Mouse (Mus musculus) MEL (cell line): Measurements from ENCODE around the gene Mtx1. TPM values are rescaled to one million over a fixed set of nuclear protein-coding genes. Genes with fewer than 3 reads are reported as not detected.

Experiments used
- DNase-seq: peaks from one replicate; pipeline ENCODE4 v3.0.0; 2011; ENCODE audit warnings: low read depth, low spot score
- H3K27ac ChIP-seq: 2 replicates; pipeline ENCODE4 v1.5.1; 2012; ENCODE audit warnings: low read depth, mild to moderate bottlenecking, control low read depth, low read length, moderate library complexity; ENCODE audit not compliant: control insufficient read depth
- H3K27me3 ChIP-seq, 2 experiments: fragments of 150-350 bp in 1 of 2; sonication (generic) in 1 of 2; 2 replicates each; pipeline ENCODE4 v1.6.1; 2012; ENCODE audit warnings: low read length in 2 of 2, mild to moderate bottlenecking in 2 of 2, improper control_type of control experiment in 1 of 2, moderate library complexity in 1 of 2; ENCODE audit not compliant: insufficient read depth in 2 of 2, control insufficient read depth in 1 of 2
- H3K36me3 ChIP-seq, 2 experiments: 2 replicates each; pipeline ENCODE4 v1.6.1; 2012 to 2014; ENCODE audit warnings: low read length in 2 of 2, improper control_type of control experiment in 1 of 2, inconsistent platforms in 1 of 2, mild to moderate bottlenecking in 1 of 2; ENCODE audit not compliant: insufficient read depth in 2 of 2, control insufficient read depth in 1 of 2
- H3K4me1 ChIP-seq, 2 experiments: fragments of 150-350 bp in 1 of 2; sonication (generic) in 1 of 2; 2 replicates each; pipeline ENCODE4 v1.6.1; 2012; ENCODE audit warnings: low read length in 2 of 2, improper control_type of control experiment in 1 of 2, mild to moderate bottlenecking in 1 of 2; ENCODE audit not compliant: insufficient read depth in 2 of 2, control insufficient read depth in 1 of 2
- H3K4me3 ChIP-seq, 2 experiments: fragments of 150-350 bp in 1 of 2; sonication (generic) in 1 of 2; 2 replicates each; pipeline ENCODE4 v1.5.1; 2012; ENCODE audit warnings: low read depth in 2 of 2, low read length in 2 of 2, mild to moderate bottlenecking in 2 of 2, moderate library complexity in 2 of 2, control low read depth in 1 of 2, improper control_type of control experiment in 1 of 2; ENCODE audit not compliant: control insufficient read depth in 1 of 2, insufficient read depth in 1 of 2
- H3K79me2 ChIP-seq: 2 replicates; pipeline ENCODE4 v1.6.1; 2012; ENCODE audit warnings: mild to moderate bottlenecking, low read length, moderate library complexity; ENCODE audit not compliant: control insufficient read depth, poor library complexity, insufficient read depth
- H3K9ac ChIP-seq: 2 replicates; pipeline ENCODE4 v1.6.1; 2012; ENCODE audit warnings: low read depth, mild to moderate bottlenecking, control low read depth, low read length, moderate library complexity; ENCODE audit not compliant: control insufficient read depth, poor library complexity, severe bottlenecking
- H3K9me3 ChIP-seq: fragments of 150-350 bp; sonication (generic); replicated peaks from 2 replicates; pipeline ENCODE4 v1.6.1; 2012; ENCODE audit warnings: mild to moderate bottlenecking, low read length, improper control_type of control experiment, moderate library complexity; ENCODE audit not compliant: insufficient read depth
- CHD1 ChIP-seq: IDR thresholded peaks from 2 replicates; pipeline ENCODE4 v1.6.1; 2012; ENCODE audit warnings: low read depth, mild to moderate bottlenecking, inconsistent platforms, low read length, improper control_type of control experiment
- CHD2 ChIP-seq: IDR thresholded peaks from 2 replicates; pipeline ENCODE4 v1.6.1; 2011; ENCODE audit warnings: low read length, improper control_type of control experiment
- CTCF ChIP-seq, 3 experiments: IDR thresholded peaks in 2 of 3; conservative IDR thresholded peaks in 1 of 3; 2 replicates each; pipeline ENCODE4 v1.5.1; 2011 to 2012; ENCODE audit warnings: low read length in 3 of 3, low read depth in 2 of 3, mild to moderate bottlenecking in 2 of 3, improper control_type of control experiment in 1 of 3, inconsistent platforms in 1 of 3, mixed read lengths in 1 of 3, moderate library complexity in 1 of 3; ENCODE audit not compliant: control insufficient read depth in 1 of 3, insufficient read depth in 1 of 3, poor library complexity in 1 of 3, severe bottlenecking in 1 of 3
- E2F4 ChIP-seq: IDR thresholded peaks from 2 replicates; pipeline ENCODE4 v1.6.1; 2011; ENCODE audit warnings: low read depth, low read length, improper control_type of control experiment, borderline replicate concordance
- ELF1 ChIP-seq: IDR thresholded peaks from 2 replicates; pipeline ENCODE4 v1.6.1; 2014; ENCODE audit warnings: low read depth, mild to moderate bottlenecking, inconsistent platforms, low read length, improper control_type of control experiment, moderate library complexity
- EP300 ChIP-seq, 2 experiments: IDR thresholded peaks; 2 replicates each; pipeline ENCODE4 v1.6.1; 2011; ENCODE audit warnings: improper control_type of control experiment in 2 of 2, low read length in 2 of 2, low read depth in 1 of 2, mild to moderate bottlenecking in 1 of 2
- ETS1 ChIP-seq: IDR thresholded peaks from 2 replicates; pipeline ENCODE4 v1.6.1; 2012; ENCODE audit warnings: low read depth, mild to moderate bottlenecking, inconsistent platforms, low read length, improper control_type of control experiment, moderate library complexity
- GATA1 ChIP-seq: IDR thresholded peaks from 2 replicates; pipeline ENCODE4 v1.6.1; 2011; ENCODE audit warnings: low read depth, low read length, improper control_type of control experiment
- HCFC1 ChIP-seq: IDR thresholded peaks from 2 replicates; pipeline ENCODE4 v1.6.1; 2012; ENCODE audit warnings: low read depth, mild to moderate bottlenecking, inconsistent platforms, low read length, improper control_type of control experiment, moderate library complexity
- JUND ChIP-seq: IDR thresholded peaks from 2 replicates; pipeline ENCODE4 v1.6.1; 2011; ENCODE audit warnings: low read depth, mild to moderate bottlenecking, improper control_type of control experiment, low read length
- KAT2A ChIP-seq: conservative IDR thresholded peaks from 2 replicates; pipeline ENCODE4 v1.6.1; 2012; ENCODE audit warnings: low read depth, low read length, improper control_type of control experiment, inconsistent platforms
- MAFK ChIP-seq: IDR thresholded peaks from 2 replicates; pipeline ENCODE4 v1.6.1; 2011; ENCODE audit warnings: low read depth, mild to moderate bottlenecking, low read length, improper control_type of control experiment, borderline replicate concordance
- MAX ChIP-seq: IDR thresholded peaks from 2 replicates; pipeline ENCODE4 v1.6.1; 2011; ENCODE audit warnings: low read length, improper control_type of control experiment
- MAZ ChIP-seq: IDR thresholded peaks from 2 replicates; pipeline ENCODE4 v1.6.1; 2012; ENCODE audit warnings: low read depth, mild to moderate bottlenecking, inconsistent platforms, low read length, improper control_type of control experiment
- MEF2A ChIP-seq: IDR thresholded peaks from 2 replicates; pipeline ENCODE4 v1.6.1; 2014; ENCODE audit warnings: low read depth, mild to moderate bottlenecking, inconsistent platforms, low read length, improper control_type of control experiment; ENCODE audit not compliant: poor library complexity, insufficient replicate concordance, severe bottlenecking; ENCODE audit errors: extremely low read depth
- MYB ChIP-seq: IDR thresholded peaks from 2 replicates; pipeline ENCODE4 v1.6.1; 2011; ENCODE audit warnings: mild to moderate bottlenecking, low read depth, low read length, improper control_type of control experiment
- NELFE ChIP-seq: IDR thresholded peaks from 2 replicates; pipeline ENCODE4 v1.6.1; 2011; ENCODE audit warnings: low read depth, low read length, improper control_type of control experiment
- POLR2A ChIP-seq, 2 experiments: IDR thresholded peaks; 2 replicates each; pipeline ENCODE4 v1.6.1; 2011 to 2012; ENCODE audit warnings: low read length in 2 of 2, mild to moderate bottlenecking in 2 of 2, control low read depth in 1 of 2, improper control_type of control experiment in 1 of 2, low read depth in 1 of 2, moderate library complexity in 1 of 2; ENCODE audit not compliant: control insufficient read depth in 1 of 2, insufficient read depth in 1 of 2, poor library complexity in 1 of 2
- POLR2AphosphoS2 ChIP-seq: IDR thresholded peaks from 2 replicates; pipeline ENCODE4 v1.6.1; 2011; ENCODE audit warnings: low read length, improper control_type of control experiment
- POLR2AphosphoS5 ChIP-seq: IDR thresholded peaks from 2 replicates; pipeline ENCODE4 v1.6.1; 2012; ENCODE audit warnings: low read depth, borderline replicate concordance, mild to moderate bottlenecking, inconsistent platforms, low read length, moderate library complexity, mixed read lengths
- RAD21 ChIP-seq: IDR thresholded peaks from 2 replicates; pipeline ENCODE4 v1.6.1; 2011; ENCODE audit warnings: mild to moderate bottlenecking, low read depth, low read length, improper control_type of control experiment
- SIN3A ChIP-seq: IDR thresholded peaks from 2 replicates; pipeline ENCODE4 v1.6.1; 2012; ENCODE audit warnings: low read length, improper control_type of control experiment, inconsistent platforms
- TBP ChIP-seq: IDR thresholded peaks from 2 replicates; pipeline ENCODE4 v1.8.0; 2011; ENCODE audit warnings: low read depth, low read length, improper control_type of control experiment
- TCF12 ChIP-seq: IDR thresholded peaks from 2 replicates; pipeline ENCODE4 v1.6.1; 2014; ENCODE audit warnings: low read depth, mild to moderate bottlenecking, inconsistent platforms, low read length, improper control_type of control experiment, moderate library complexity
- USF2 ChIP-seq, 2 experiments: IDR thresholded peaks; 2 replicates each; pipeline ENCODE4 v1.6.1; 2011 to 2012; ENCODE audit warnings: improper control_type of control experiment in 2 of 2, low read length in 2 of 2, borderline replicate concordance in 1 of 2, inconsistent platforms in 1 of 2, low read depth in 1 of 2, mild to moderate bottlenecking in 1 of 2; ENCODE audit not compliant: insufficient read depth in 1 of 2
- ZC3H11A ChIP-seq: IDR thresholded peaks from 2 replicates; pipeline ENCODE4 v1.6.1; 2012; ENCODE audit warnings: low read depth, mild to moderate bottlenecking, inconsistent platforms, low read length, improper control_type of control experiment
- ZMIZ1 ChIP-seq: IDR thresholded peaks from 2 replicates; pipeline ENCODE4 v1.6.1; 2012; ENCODE audit warnings: low read depth, mild to moderate bottlenecking, inconsistent platforms, low read length, improper control_type of control experiment, moderate library complexity
- ZNF384 ChIP-seq: IDR thresholded peaks from 2 replicates; pipeline ENCODE4 v1.6.1; 2012; ENCODE audit warnings: low read depth, mild to moderate bottlenecking, inconsistent platforms, low read length, improper control_type of control experiment
- polyA plus RNA-seq, 2 experiments: library from polyadenylated mRNA; stranded (reverse) in 1 of 2; unstranded in 1 of 2; fragments of >175 nt in 1 of 2; fragments of >200 nt in 1 of 2; gene quantifications; 2 replicates each; pipeline versions ENCODE4 v1.2.1 to v1.2.4; 2012; ENCODE audit warnings: low replicate concordance in 2 of 2, low read depth in 1 of 2; ENCODE audit not compliant: insufficient read length in 2 of 2, insufficient read depth in 1 of 2, missing spikeins in 1 of 2
- total RNA-seq: library from RNA; depleted of rRNA; stranded (reverse); fragments of 300-350 nt; gene quantifications from 2 replicates; pipeline ENCODE4 v1.2.3, GENCODE M21; 2012

The Mtx1 gene
- total and polyA plus RNA-seq, 3 experiments: 314 to 369 TPM; not detected in 1

DNA sequence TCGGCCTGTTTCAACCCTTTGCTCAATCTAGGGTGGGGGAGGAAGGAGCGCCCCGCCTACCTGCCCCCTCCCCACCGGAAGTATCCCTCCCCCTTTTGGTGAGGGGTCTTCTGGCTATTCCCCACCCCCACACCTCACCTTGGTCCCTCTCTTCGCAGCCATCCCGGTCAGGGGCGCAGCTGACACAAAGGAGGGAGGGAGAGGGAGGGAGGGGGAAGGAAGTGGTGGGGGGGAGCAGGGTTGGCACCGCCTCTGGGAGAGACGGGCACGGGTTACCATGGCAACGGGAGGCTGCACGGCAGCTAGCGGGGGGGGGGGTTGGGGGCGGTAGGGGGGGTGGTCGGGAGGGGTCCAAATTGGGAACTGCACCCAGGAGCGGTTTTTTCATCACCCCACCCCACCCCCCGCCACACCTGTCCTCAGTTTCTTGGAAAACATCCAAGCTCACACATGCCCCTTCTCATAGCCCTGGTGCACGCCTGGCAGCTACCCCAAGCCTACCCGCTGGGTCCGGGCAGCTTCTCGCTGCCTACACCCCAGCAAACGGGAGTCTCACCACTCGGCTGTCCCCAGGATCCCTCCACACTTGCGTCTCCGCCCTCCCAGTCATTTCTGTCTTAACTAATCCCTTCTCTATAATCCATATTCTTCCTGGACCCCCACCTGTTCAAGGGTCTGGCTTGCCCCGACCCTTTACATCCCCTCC, 18.2 kb upstream of the Mtx1 start:
- H3K79me2 ChIP-seq: peaks cover 17% of the 10 kb centered on the region

DNA sequence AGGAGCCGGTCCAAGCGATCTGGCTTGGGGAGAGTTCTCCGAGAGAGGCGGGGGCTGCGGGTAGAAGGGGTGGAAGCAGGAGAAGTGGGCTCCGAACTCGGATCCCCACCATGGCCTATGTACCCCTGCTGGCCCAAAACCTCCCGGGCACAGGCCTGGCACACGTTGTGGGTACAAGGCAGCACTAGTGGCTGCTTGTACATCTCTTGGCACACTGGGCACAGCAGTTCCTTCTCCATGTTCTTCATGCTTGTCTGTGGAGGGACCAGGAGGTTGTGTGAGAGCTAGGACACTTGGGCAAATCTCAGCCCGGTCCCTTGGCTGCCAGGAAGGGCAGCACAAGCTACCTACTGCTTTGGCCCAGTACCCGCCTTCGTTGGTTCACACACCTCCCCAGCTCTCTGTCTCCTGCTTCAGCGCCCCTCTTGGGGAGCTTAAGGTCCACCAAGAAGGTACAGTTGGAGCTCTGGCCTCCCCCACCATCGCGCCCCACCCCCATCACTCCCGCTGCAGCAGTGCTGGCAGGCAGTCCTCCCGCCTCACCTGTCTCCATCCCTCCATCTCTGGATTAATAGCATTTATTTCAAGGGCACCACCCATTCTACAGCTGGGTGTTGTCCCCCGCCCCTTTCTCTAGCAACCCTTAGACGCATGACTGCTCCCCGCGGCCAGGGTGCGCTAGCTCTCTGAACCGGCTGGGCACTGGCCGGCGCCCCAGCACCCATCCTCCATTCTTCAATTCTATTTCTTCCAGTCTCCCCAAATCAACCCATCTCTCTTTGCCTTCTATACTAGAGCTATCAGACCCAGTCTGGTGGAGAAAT, 17.5 kb upstream of the Mtx1 start:
- H3K4me1 ChIP-seq: peaks cover 11 to 12% of the 10 kb centered on the region in 2 experiments; a peak in 3 of 4 replicates
- DNase-seq: no peak
- H3K79me2 ChIP-seq: peaks cover 17% of the 10 kb centered on the region
- no peak overlapping the region for H3K27ac ChIP-seq
- H3K36me3 ChIP-seq: peaks cover 7 to 11% of the 10 kb centered on the region in 2 experiments; a peak in 3 of 4 replicates
- no peaks in the 10 kb centered on the region for H3K27me3 ChIP-seq
- H3K9ac ChIP-seq: no peak overlapping the region
- TF ChIP-seq MAX: no peak
- TF ChIP-seq CHD1: no peak
- TF ChIP-seq ZNF384: no peak
- no peak for TF ChIP-seq E2F4
- no peak for TF ChIP-seq POLR2AphosphoS5
- TF ChIP-seq HCFC1: no peak
- TF ChIP-seq RAD21: no peak
- TF ChIP-seq SIN3A: no peak
- TF ChIP-seq KAT2A: no peak
- no peak for TF ChIP-seq CTCF (IDR thresholded peaks at IDR 0.05 in 2 of 3, conservative IDR thresholded peaks at IDR 0.05 in 1 of 3; ENCODE audit: control insufficient read depth in 1 of 3, insufficient read depth in 1 of 3, low read depth in 2 of 3, low read length in 3 of 3, poor library complexity in 1 of 3, severe bottlenecking in 1 of 3)
- no peak for TF ChIP-seq TCF12
- TF ChIP-seq POLR2A (IDR thresholded peaks at IDR 0.05; ENCODE audit: control insufficient read depth in 1 of 2, insufficient read depth in 1 of 2, low read depth in 1 of 2, low read length in 2 of 2, poor library complexity in 1 of 2): no peak
- TF ChIP-seq MYB: no peak
- no peak for TF ChIP-seq ELF1
- no peak for TF ChIP-seq MEF2A
- TF ChIP-seq TBP: no peak
- TF ChIP-seq JUND: no peak
- no peak for TF ChIP-seq POLR2AphosphoS2
- no peak overlapping the region for H3K4me3 ChIP-seq
- no peaks in the 10 kb centered on the region for H3K9me3 ChIP-seq

More for the DNA sequence above, 18.2 kb upstream of the Mtx1 start:
- DNase-seq: no peak
- Histone ChIP-seq H3K9ac (peak overlapping the region; percentile 61), H3K36me3 (peaks cover 7 to 11% of the 10 kb centered on the region in 2 experiments; a peak in 3 of 4 replicates), H3K9me3 (no peaks in the 10 kb centered on the region), H3K27ac (no peak overlapping the region), H3K4me1 (peaks cover 11 to 12% of the 10 kb centered on the region in 2 experiments; a peak in 3 of 4 replicates), H3K27me3 (no peaks in the 10 kb centered on the region), H3K4me3 (peak overlapping the region; percentile 84 to 89)
- TF ChIP-seq MEF2A (no peak), CHD2 (no peak), ZMIZ1 (no peak), MYB (no peak), NELFE (no peak), EP300 (IDR thresholded peaks at IDR 0.05; ENCODE audit: low read depth in 1 of 2, low read length in 2 of 2) (no peak), USF2 (IDR thresholded peaks at IDR 0.05; ENCODE audit: borderline replicate concordance in 1 of 2, insufficient read depth in 1 of 2, low read depth in 1 of 2, low read length in 2 of 2) (no peak), ZNF384 (no peak), MAZ (no peak), ZC3H11A (no peak), MAFK (no peak), ETS1 (no peak), CTCF (IDR thresholded peaks at IDR 0.05 in 2 of 3, conservative IDR thresholded peaks at IDR 0.05 in 1 of 3; ENCODE audit: control insufficient read depth in 1 of 3, insufficient read depth in 1 of 3, low read depth in 2 of 3, low read length in 3 of 3, poor library complexity in 1 of 3, severe bottlenecking in 1 of 3) (no peak), GATA1 (no peak), POLR2A (IDR thresholded peaks at IDR 0.05; ENCODE audit: control insufficient read depth in 1 of 2, insufficient read depth in 1 of 2, low read depth in 1 of 2, low read length in 2 of 2, poor library complexity in 1 of 2) (no peak)
